Mouse (Mus musculus) Patski (cell line): ENCODE measurements around the gene Cdkl2. TPM values are rescaled to one million over a fixed set of nuclear protein-coding genes. Genes with fewer than 3 reads are reported as not detected.
A peak's percentile ranks its signal among the peaks of the same experiment; 100 is the strongest.

ENCODE experiments used
- ATAC-seq: fragments of 100-300 bp; one replicate; pipeline ENCODE4 v1.8.0; 2021
- CTCF ChIA-PET: fragments of 350-600 bp; sonication (Branson Sonifier 250); formaldehyde crosslinking; loops from one replicate; lab custom pipeline; 2022; ENCODE audit warnings: inconsistent platforms; lab: Charles Lee
- POLR2A ChIA-PET: fragments of 350-600 bp; sonication (Branson Sonifier 250); formaldehyde crosslinking; loops from one replicate; lab custom pipeline; 2022; ENCODE audit warnings: antibody characterized with exemption, inconsistent platforms; lab: Charles Lee
- DNase-seq: peaks from one replicate; pipeline ENCODE4 v3.0.0-alpha.2; 2011; ENCODE audit warnings: low read depth, low spot score
- H3K27me3 ChIP-seq: fragments of 371-371 bp; one replicate; pipeline ENCODE4 v1.5.1; 2021
- CTCF ChIP-seq: fragments of 100-300 bp; IDR thresholded peaks from one replicate; pipeline ENCODE4 v1.5.1; 2021
- in situ Hi-C: fragments of 300-500 bp; cut with MboI; formaldehyde crosslinking; loops from 3 replicates; pipeline ENCODE4 v1.11.1; 2018; ENCODE audit warnings: low pct_unique_long_range_greater_than_20kb, mixed read lengths
- polyA plus RNA-seq: library from polyadenylated mRNA; unstranded; gene quantifications from one replicate; pipeline ENCODE4 v1.2.3, GENCODE M21; 2021

Cdkl2 gene
- polyA plus RNA-seq, 1 experiment from 2014 or later: 13.7 TPM

GRCm38 (mm10) chr5:91977397-91977770 is 66.3 kb downstream of the Cdkl2 start:
- in situ Hi-C loops: no loop called here
- DNase-seq (no peak), ATAC-seq (no peak)
- CTCF ChIA-PET: interaction anchor here (1.1 kb wide), 1 partner anchor 10 kb away, joined by 3 read pairs; the partner anchor contains the start of gene Odaph
- H3K27me3 ChIP-seq: no peaks in the 10 kb centered on the region
- POLR2A ChIA-PET: no interaction called here
- no peak for TF ChIP-seq CTCF

GRCm38 (mm10) chr5:91976566-91977396 is 66.9 kb downstream of the Cdkl2 start:
- CTCF ChIA-PET: interaction anchor here (1.5 kb wide), 1 partner anchor 8 kb away, joined by 4 read pairs; no protein-coding TSS in a partner anchor
- no peak for ATAC-seq
- no peak for TF ChIP-seq CTCF

GRCm38 (mm10) chr5:91975758-91976157 is 67.9 kb downstream of the Cdkl2 start:
- H3K27me3 ChIP-seq: no peaks in the 10 kb centered on the region
- no peak for TF ChIP-seq CTCF
- in situ Hi-C loops: no loop called here
- POLR2A ChIA-PET: no interaction called here
- ATAC-seq (peak; percentile 21), DNase-seq (no peak)
- CTCF ChIA-PET: interaction anchor here (1.5 to 1.6 kb wide), 2 partner anchors 9 to 15 kb away, joined by 3 to 4 read pairs; no protein-coding TSS in a partner anchor

More at GRCm38 (mm10) chr5:91976566-91977396, 66.9 kb downstream of the Cdkl2 start:
- in situ Hi-C loops: no loop called here
- no peak for DNase-seq
- POLR2A ChIA-PET: no interaction called here
- no peaks in the 10 kb centered on the region for H3K27me3 ChIP-seq

GRCm38 (mm10) chr5:91974002-91974401 is 69.7 kb downstream of the Cdkl2 start:
- ChIA-PET POLR2A (no interaction called here), CTCF (no interaction called here)
- no peak for ATAC-seq
- H3K27me3 ChIP-seq: no peaks in the 10 kb centered on the region
- in situ Hi-C loops: no loop called here
- no peak for DNase-seq
- no peak for TF ChIP-seq CTCF

- no peak for DNase-seq
- no peak for ATAC-seq
- in situ Hi-C loops: no loop called here
- ChIA-PET CTCF (interaction anchor here (1.1 to 1.2 kb wide), 2 partner anchors 8 to 11 kb away, joined by 3 to 5 read pairs; partner anchors contain the start of gene Rchy1), POLR2A (no interaction called here)
- no peaks in the 10 kb centered on the region for H3K27me3 ChIP-seq
- TF ChIP-seq CTCF: no peak
Observed at GRCm38 (mm10) chr5:91972046-91972445, 71.6 kb downstream of the Cdkl2 start.

- TF ChIP-seq CTCF: peak; percentile 54
- in situ Hi-C loops: no loop called here
- ChIA-PET POLR2A (interaction anchor here (1.3 to 2.6 kb wide), 3 partner anchors 8 to 445 kb away, joined by 3 to 10 read pairs (median 6); partner anchors contain the start of genes Odaph and Parm1), CTCF (interaction anchor here (0.8 to 2.1 kb wide), 7 partner anchors 9 to 445 kb away, joined by 3 to 5 read pairs (median 4); no protein-coding TSS in a partner anchor)
- H3K27me3 ChIP-seq: no peaks in the 10 kb centered on the region
- DNase-seq (no peak), ATAC-seq (peak; percentile 64)
Observed at GRCm38 (mm10) chr5:91962639-91963440, 80.8 kb downstream of the Cdkl2 start, which contains the start of gene Rchy1. Gene Rchy1, minus strand, starts transcription at chr5:91963068.

- in situ Hi-C loops: no loop called here
- ATAC-seq: peak; percentile 49
- no peaks in the 10 kb centered on the region for H3K27me3 ChIP-seq
- CTCF ChIA-PET: interaction anchor here (0.9 to 2.1 kb wide), 3 partner anchors 32 to 444 kb away, joined by 3 to 5 read pairs (median 3); no protein-coding TSS in a partner anchor
- POLR2A ChIA-PET: interaction anchor here (0.6 to 2.6 kb wide), 4 partner anchors 9 to 444 kb away, joined by 3 to 10 read pairs (median 4); partner anchors contain the start of genes Odaph and Parm1
- no peak for DNase-seq
- no peak for TF ChIP-seq CTCF
Observed at GRCm38 (mm10) chr5:91962259-91962638, 81.4 kb downstream of the Cdkl2 start.

- ATAC-seq (peak; percentile 32), DNase-seq (no peak)
- in situ Hi-C loops: no loop called here
- ChIA-PET POLR2A (interaction anchor here (0.6 to 2.6 kb wide), 6 partner anchors 10 to 443 kb away, joined by 3 to 10 read pairs (median 4); partner anchors contain the start of genes Odaph and Parm1), CTCF (interaction anchor here (0.8 to 2.1 kb wide), 5 partner anchors 10 to 52 kb away, joined by 3 to 5 read pairs (median 3); no protein-coding TSS in a partner anchor)
- no peaks in the 10 kb centered on the region for H3K27me3 ChIP-seq
- no peak for TF ChIP-seq CTCF
Observed at GRCm38 (mm10) chr5:91961370-91961769, 82.3 kb downstream of the Cdkl2 start.

- ATAC-seq: no peak
- no peak for DNase-seq
- no peak for TF ChIP-seq CTCF
- in situ Hi-C loops: no loop called here
- POLR2A ChIA-PET: interaction anchor here (0.8 to 2.6 kb wide), 3 partner anchors 20 to 443 kb away, joined by 3 to 10 read pairs (median 4); partner anchors contain the start of gene Parm1
- no peaks in the 10 kb centered on the region for H3K27me3 ChIP-seq
- CTCF ChIA-PET: interaction anchor here (1.0 to 1.8 kb wide), 6 partner anchors 10 to 440 kb away, joined by 3 to 5 read pairs (median 3); no protein-coding TSS in a partner anchor
Observed at GRCm38 (mm10) chr5:91960606-91961254, 83.0 kb downstream of the Cdkl2 start.
